Mouse (Mus musculus) embryonic stem cell, embryonic (primary cell): ENCODE data around the gene Prdm11.

Experiments used
- CTCF ChIA-PET, 4 experiments: fragments of 300-600 bp in 2 of 4; fragments of 350-600 bp in 2 of 4; sonication (Branson Sonifier 250); formaldehyde crosslinking; loops; one replicate each; lab custom pipeline; 2022; ENCODE audit warnings: inconsistent platforms in 2 of 4; lab: Charles Lee
- POLR2A ChIA-PET, 4 experiments: fragments of 300-600 bp in 2 of 4; fragments of 350-600 bp in 2 of 4; sonication (Branson Sonifier 250); formaldehyde crosslinking; loops; one replicate each; lab custom pipeline; 2022; ENCODE audit warnings: antibody characterized with exemption in 4 of 4, inconsistent platforms in 1 of 4; lab: Charles Lee

The Prdm11 gene

DNA sequence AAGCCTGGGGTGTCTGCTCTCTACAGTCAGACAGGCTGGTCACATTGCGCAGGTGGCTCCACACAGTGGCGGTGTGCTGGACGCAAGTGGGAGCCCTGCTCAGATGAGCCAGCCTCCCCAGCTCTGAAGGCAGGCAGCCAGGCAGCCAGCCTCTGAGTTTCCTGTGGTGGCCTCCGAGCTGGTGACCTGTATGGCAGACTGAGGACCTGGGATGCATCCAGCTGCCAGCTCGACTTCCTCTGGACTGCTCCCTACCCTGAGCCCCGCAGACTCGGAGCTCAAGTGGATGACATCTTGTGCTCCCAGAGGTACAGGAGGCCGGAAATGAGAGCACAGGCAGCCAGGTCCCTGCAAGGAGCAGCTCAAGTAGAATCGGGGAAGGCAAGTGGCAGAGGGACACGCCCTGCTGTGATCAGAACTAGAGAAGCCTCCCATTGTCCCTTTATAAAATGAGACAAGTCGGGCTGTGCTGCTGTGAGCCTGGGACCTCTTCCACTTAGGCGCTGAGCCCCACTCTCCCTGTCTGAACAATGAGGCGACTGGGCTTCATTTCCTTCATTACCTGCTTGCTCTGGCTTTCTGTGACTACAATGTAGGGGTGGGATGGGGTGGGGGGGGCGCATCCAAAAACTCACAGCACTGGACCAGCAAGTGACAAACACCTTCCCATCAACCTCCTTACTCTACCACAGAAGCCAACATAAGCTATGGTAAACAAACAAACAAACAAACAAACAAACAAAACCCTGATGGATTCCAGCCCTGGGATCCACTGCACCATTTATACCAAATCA lies 16.5 kb downstream of the Prdm11 start:
- CTCF ChIA-PET = interaction anchor here in 1 of 4 experiments (0.6 to 1.3 kb wide), 4 partner anchors 125 to 707 kb away, joined by 3 to 6 read pairs (median 4); no protein-coding TSS in a partner anchor
- POLR2A ChIA-PET = interaction anchor here in 1 of 4 experiments (0.7 kb wide), 1 partner anchor 14 kb away, joined by 3 read pairs; no protein-coding TSS in a partner anchor

DNA sequence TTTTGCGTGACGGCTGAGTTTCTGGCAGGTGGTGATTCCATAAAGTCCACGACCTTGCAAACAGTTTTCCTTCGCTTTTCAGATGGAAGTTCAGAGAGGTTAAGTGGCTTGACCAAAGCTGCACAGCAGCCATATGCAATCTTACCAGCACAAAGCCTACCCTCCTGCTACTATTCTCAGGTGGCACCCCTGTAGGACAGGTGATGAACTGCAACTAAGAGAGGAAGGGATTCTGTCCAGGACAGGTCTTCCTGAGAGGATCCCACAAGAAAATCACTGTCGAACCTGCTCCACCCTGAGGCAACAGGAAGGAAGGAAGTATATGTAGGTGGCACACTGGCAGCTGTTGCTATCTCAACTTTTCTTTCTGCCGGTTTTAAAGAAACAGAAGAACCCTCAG lies 17.1 kb downstream of the Prdm11 start:
- ChIA-PET POLR2A (interaction anchor here in 1 of 4 experiments (0.7 kb wide), 1 partner anchor 14 kb away, joined by 3 read pairs; no protein-coding TSS in a partner anchor), CTCF (interaction anchor here in 1 of 4 experiments (0.8 to 1.3 kb wide), 2 partner anchors 124 to 125 kb away, joined by 3 to 6 read pairs; no protein-coding TSS in a partner anchor)

DNA sequence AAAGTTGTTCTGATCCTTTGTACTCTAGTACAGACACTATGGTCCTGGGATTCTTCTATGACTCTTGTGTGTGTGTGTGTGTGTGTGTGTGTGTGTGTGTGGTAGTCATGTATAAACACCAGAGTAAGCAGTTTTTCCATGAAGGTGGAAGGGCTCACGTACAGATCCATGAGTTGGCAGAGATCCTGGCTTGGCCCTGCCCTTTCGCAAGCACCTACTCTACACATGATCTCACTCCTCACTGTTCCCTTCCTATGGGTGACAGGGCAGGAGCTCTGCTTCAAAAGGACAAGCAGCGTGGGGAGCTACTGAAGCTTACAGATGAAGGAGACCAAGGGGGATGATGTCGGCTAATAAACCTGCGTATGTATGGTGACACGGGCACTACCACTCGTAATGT lies 18.3 kb downstream of the Prdm11 start:
- POLR2A ChIA-PET = interaction anchor here in 1 of 4 experiments (1.2 kb wide), 1 partner anchor 9 kb away, joined by 3 read pairs; no protein-coding TSS in a partner anchor
- CTCF ChIA-PET = no interaction called here

DNA sequence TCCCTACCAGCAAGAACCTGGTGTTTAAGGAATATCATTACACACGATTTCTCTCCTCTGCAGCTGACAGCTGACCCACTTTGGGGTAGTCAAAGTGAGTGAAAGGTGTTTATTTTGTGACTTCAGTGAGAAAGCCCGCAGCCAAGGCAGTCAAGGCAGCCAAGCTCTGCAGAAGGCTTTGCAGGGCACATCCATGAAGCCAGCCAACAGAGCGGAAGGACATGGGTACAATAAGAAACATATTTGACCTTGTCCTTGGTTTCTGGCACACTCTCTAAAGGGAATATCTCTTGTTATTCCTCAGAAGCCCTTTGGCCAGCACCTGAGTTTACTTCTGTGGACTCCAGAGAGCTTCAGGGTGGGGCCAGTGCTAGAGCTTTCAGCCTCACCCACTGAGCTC lies 21.5 kb downstream of the Prdm11 start:
- POLR2A ChIA-PET = interaction anchor here in 1 of 4 experiments (1.2 kb wide), 1 partner anchor 51 kb away, joined by 3 read pairs; no protein-coding TSS in a partner anchor
- CTCF ChIA-PET = no interaction called here

DNA sequence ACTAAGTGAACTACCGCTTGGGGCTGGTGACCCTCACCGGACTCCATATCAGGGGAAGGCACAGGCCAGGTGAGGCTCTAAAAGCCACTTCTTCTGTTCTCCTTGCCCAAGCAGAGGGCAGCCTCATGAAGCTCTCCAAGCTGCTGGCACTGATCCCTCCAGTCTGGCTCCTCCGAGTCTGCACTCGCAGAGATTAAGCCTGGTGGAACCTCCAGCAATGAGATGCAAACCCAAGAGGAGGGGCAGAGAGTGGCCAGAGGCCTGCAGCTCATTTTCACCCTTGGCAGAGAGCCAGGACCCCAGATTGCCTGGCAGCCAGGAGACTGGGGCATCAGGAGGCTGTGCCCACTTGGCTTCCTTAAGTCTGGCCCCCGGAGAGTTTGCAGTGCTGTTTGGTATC lies 27.1 kb downstream of the Prdm11 start:
- POLR2A ChIA-PET = no interaction called here

DNA sequence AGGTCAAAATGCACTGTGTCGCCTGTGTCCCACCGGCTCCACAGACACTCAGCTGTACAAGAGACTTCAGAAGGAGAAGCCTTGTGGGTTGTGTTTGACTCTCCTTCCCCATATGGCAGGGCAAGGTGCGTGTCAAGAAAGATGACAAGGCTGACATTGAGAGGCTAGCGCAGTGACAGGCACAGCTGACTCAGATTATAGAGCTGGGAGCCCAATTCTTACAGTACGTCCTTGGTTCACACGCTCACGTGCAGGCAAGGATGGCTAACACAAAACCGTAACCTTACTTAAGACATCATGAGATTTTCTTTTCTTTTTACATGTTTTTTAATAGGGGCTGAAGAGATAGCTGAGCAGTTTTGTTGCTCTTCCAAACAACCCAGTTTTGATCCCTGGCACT lies 28.8 kb downstream of the Prdm11 start:
- ChIA-PET POLR2A (interaction anchor here in 1 of 4 experiments (0.6 kb wide), 2 partner anchors 30 to 174 kb away, joined by 4 read pairs; no protein-coding TSS in a partner anchor), CTCF (no interaction called here)

More for the DNA sequence above, 27.1 kb downstream of the Prdm11 start:
- CTCF ChIA-PET = no interaction called here

DNA sequence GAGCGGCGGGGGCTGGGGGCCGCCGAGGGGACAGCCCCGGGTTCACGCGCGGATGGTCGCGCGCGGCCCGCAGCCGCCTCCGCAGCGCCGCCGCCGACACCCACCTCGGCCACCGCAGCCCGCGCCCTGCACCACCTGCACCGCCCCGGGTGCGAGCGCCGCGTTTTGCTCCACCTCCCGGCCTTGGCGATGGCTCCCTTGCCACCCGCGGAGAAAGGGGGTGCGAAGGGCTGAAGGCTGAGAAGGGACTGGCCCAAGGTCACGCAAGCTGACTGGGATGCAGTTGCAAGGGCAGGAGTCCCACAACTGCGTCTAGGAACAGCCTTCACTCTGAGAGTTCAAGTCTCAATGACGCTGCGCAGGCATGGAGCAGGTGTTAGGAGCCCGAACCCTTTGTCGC lies 30.9 kb downstream of the Prdm11 start:
- ChIA-PET CTCF (interaction anchor here in 3 of 4 experiments (0.6 to 1.4 kb wide), 6 partner anchors 10 to 383 kb away, joined by 3 to 7 read pairs (median 3); no protein-coding TSS in a partner anchor), POLR2A (interaction anchor here in 1 of 4 experiments (0.7 kb wide), 1 partner anchor 14 kb away, joined by 3 read pairs; no protein-coding TSS in a partner anchor)

DNA sequence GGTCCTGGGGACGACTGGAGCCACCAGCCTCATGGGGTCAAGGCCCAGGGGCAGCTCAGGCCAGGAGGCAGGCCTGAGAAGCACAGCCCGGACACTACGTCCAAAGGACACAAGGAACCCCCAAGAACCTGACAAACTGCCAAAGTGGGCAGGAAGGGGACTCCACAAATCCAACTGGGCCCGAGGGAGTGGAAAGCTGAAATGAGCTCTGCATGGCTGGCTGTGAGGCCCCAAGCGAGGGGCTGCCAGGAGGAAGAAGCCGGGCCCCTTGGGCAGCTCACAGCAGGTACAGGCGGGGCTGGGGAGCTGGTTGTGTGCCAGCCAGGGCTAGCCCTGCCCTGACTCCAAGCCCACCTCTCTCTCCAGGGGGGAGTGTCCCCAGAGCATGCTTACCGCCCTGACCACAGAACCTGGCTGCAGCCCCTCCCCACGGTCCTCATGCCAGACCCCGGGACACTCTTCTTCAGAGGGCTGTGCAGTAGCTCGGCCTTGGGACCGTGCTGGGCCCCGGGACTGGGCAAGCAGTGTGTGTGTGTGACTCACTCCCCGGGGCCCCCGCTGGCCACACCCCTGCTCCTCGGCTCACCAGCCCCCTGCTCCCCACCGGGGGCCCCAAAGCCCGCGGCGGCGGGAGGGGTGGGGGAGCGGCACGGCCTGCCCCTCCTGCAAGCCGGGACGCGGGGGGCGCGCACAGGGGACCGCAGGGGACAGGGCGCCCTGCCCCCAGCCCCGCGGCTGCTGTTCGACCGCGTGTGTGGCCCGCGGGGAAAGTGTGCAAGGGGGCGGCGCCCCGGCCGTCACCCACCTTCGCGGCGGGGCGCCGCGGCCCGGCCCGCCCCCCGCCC lies 31.7 kb downstream of the Prdm11 start:
- CTCF ChIA-PET = interaction anchor here in 1 of 4 experiments (0.6 to 1.4 kb wide), 7 partner anchors 9 to 131 kb away, joined by 3 to 7 read pairs (median 3); no protein-coding TSS in a partner anchor
- POLR2A ChIA-PET = interaction anchor here in 2 of 4 experiments (0.9 to 1.6 kb wide), 3 partner anchors 22 to 41 kb away, joined by 3 to 5 read pairs (median 4); partner anchors contain the start of gene Prdm11 (in 1 of the 2)

DNA sequence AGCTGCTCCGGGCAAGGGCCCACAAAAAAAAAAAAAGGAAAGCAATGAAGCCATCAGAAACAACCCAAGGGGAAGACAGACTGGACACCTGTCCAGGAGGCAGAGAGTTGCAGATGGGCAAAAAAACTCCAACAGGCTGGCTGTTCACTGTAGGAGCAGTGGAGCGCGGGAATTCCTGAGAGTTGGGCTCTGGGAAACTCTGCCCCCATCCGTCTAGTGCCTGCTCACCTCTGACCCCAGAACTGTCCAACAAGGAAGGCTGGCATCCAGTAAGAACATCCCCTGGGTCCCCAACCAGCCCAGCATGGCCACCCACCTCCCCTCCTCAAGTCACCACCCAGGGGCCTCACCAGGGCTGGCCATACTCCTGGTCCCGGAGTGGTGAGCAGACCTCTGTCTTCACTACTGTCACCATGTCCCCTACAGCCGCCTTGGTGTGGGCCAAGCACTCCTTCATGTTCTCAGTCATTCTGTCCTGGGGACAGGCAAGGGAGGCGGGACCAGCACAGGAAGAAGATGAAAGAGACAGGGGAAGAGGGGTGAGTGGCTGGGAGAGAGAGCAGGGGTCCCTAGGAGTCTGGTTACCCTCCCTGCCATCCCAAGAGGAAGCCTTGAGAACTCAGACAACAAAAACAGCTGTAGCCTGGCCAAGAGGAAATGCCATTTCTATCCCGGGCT lies 32.4 kb downstream of the Prdm11 start:
- ChIA-PET POLR2A (interaction anchor here in 2 of 4 experiments (0.9 to 1.6 kb wide), 3 partner anchors 23 to 40 kb away, joined by 3 to 5 read pairs (median 4); partner anchors contain the start of gene Prdm11 (in 1 of the 2)), CTCF (interaction anchor here in 1 of 4 experiments (1.0 to 1.4 kb wide), 5 partner anchors 8 to 130 kb away, joined by 3 to 7 read pairs (median 4); no protein-coding TSS in a partner anchor)

DNA sequence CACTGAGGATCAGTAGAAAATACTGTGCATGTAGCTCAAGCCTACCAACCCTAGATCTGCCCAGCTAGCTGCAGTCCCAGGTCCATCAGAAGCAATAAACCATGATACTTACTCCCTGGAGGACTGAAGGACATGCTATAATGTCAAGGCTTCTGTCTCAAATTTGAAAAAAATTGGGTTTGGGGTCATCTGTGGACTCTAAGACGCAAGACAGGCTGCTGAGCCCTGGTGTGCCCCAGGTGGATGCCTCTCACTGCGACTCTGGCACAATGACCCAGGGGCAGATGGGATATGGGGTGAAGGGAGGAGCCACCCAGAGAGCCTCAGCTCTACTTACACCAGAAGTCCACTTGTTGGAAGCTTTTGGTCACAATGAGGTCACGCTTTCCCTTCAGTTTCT lies 33.0 kb downstream of the Prdm11 start:
- ChIA-PET CTCF (interaction anchor here in 1 of 4 experiments (0.5 kb wide), 1 partner anchor 870 kb away, joined by 4 read pairs; no protein-coding TSS in a partner anchor), POLR2A (interaction anchor here in 1 of 4 experiments (1.6 kb wide), 1 partner anchor 34 kb away, joined by 5 read pairs; the partner anchor contains the start of gene Prdm11)

DNA sequence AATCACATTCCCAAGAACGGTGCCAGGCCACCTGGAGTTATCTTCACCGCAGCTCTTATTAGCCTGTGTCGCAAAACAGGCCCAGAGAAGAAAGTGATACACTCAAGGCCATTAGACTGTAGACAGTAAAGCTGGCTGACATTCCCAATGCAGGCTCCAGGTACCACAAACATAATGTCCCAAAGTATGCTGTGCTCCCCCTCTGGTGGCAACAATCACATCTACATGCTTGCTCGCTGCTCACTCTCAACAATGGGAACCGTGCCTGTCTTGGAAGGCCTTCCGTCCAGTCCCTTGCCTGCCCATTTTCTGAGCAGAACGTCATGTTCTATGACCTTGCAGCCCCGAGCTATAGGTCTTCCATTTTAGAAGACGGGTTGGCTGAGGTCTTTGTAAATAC lies 34.0 kb downstream of the Prdm11 start:
- ChIA-PET POLR2A (interaction anchor here in 1 of 4 experiments (0.5 kb wide), 1 partner anchor 182 kb away, joined by 3 read pairs; no protein-coding TSS in a partner anchor), CTCF (no interaction called here)

DNA sequence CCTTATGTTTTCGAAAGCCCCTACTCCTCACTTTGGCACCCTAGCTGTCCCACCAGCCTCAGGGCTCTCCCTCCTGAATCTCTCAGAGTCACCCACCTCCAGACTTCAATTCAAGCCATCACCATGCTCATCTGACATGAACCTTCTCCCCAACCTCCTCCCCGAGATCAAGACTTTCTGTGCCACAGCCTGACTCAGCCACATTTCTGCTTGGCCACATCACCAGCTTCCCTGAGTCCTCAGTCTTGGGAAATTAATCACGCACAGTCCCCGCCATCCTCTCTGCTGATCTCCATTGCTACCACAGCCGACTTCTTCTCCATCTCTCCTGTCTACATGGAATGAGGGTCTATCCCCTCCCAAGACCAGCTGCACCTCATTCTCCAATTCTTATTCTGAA lies 34.5 kb downstream of the Prdm11 start:
- CTCF ChIA-PET = no interaction called here
- POLR2A ChIA-PET = interaction anchor here in 1 of 4 experiments (0.7 kb wide), 1 partner anchor 30 kb away, joined by 3 read pairs; no protein-coding TSS in a partner anchor

DNA sequence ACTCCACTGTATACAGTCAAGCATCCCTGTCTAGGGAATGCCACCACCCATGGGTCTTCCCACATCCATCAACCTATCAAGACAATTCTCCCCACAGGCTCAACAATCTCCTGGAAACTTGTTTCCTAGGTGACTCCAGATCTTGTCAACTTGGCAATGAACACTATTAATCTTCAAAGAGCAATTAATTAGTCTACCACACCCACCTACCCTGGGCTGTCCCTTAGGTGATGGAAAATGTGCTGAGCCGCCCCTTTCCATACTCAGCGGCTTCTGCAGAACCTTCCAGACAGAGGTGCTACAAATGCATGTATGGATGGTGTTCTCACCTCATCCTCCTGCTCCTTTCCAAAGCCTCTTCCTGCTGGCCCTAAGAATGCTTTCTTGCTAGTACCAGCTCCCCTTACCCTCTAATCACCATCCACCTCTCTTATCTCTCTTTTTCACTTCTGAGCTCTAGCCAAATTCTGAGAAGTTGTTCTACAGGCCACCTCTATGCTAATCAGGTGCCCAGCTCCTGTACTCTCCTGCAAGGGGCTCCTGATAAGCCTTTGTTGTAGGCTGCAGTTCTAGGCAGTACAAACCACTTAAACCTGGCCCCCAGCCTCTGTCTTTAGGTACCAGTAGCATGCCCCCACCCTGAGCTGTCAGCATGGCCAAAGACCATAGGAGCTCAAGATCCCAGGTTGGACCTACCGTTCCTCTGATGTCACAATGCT lies 37.8 kb downstream of the Prdm11 start:
- ChIA-PET CTCF (interaction anchor here in 1 of 4 experiments (0.6 kb wide), 1 partner anchor 180 kb away, joined by 3 read pairs; no protein-coding TSS in a partner anchor), POLR2A (no interaction called here)

DNA sequence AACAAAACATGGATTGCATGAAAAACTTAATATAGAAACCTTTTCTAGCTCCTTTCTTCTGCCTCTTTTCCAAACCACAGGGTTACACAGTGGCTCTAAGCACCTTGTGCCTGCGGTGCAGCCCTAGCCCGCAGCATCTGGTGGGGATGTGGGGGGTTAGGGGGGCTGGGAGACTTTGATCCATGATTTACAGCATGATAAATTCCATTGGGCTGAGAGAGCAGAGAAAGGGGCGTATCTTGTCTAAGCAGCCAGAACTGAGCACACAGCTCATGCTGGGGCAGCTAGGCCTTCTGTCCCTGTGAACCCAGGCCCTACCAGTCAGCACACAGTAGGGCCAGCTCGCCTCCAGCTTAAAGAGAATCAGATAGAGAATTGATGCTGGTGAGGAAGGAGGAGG lies 40.9 kb downstream of the Prdm11 start:
- ChIA-PET CTCF (interaction anchor here in 2 of 4 experiments (0.7 to 1.6 kb wide), 5 partner anchors 9 to 31 kb away, joined by 3 to 5 read pairs (median 3); no protein-coding TSS in a partner anchor), POLR2A (interaction anchor here in 1 of 4 experiments (1.1 kb wide), 1 partner anchor 17 kb away, joined by 3 read pairs; no protein-coding TSS in a partner anchor)

DNA sequence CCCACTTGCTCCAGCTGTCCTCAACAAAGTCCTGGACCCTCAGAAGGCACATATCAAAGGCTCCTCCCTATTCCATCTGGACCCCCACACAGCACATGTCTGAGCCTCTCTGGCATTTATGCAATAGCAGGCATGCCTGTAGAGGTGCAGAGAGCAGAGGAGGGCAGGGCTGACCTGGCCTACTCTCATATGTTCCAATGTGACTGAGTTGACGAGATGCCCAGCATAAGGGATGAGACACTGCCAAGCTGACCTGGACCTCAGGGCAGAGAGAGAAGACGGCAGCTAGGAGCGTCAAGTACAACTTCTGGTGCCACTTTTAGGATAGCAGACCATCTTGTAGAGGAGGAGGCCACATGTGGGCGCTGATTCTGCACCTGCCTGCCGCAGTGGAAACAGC lies 54.0 kb downstream of the Prdm11 start:
- ChIA-PET CTCF (no interaction called here), POLR2A (no interaction called here)

DNA sequence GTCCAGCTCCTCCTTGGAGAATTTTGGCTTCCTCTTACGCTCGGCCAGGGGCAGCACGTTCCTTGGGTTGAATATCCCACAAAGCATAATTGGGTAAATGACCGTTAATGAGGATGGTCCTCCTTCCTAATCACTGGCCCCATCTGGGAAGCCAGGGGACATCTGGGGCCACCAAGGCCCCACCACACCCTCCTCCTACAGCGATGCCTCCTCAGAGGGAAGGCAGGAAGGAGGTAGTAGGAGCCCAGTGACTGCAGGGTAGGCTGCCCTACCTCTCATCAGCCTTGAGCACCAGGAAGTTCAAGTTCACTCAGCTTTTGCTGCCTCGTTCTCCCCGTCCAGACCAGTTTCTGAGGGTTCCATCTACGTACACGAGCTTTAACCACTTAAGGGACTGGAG lies 56.4 kb downstream of the Prdm11 start:
- ChIA-PET POLR2A (interaction anchor here in 2 of 4 experiments (1.0 to 1.4 kb wide), 2 partner anchors 16 to 40 kb away, joined by 3 read pairs; no protein-coding TSS in a partner anchor), CTCF (interaction anchor here in 3 of 4 experiments (0.5 to 1.1 kb wide), 5 partner anchors 35 to 381 kb away, joined by 3 to 6 read pairs (median 4); no protein-coding TSS in a partner anchor)
